Mouse (Mus musculus): Measurements from ENCODE around the gene Ufc1. TPM values are rescaled to one million over a fixed set of nuclear protein-coding genes. Genes with fewer than 3 reads are reported as not detected.

The Ufc1 gene
- total and polyA plus RNA-seq, 2 experiments from 2014 or later, result 96.6 to 133 TPM

GRCm38 (mm10) chr1:171278436-171278835 is 16.4 kb downstream of the Ufc1 start:
- no peak for TF ChIP-seq CTCF (IDR thresholded peaks at IDR 0.05; ENCODE audit: low read depth)
- H3K4me3 ChIP-seq (ENCODE audit: low read depth, low read length), result no peak overlapping the region
- DNase-seq (no peak), ATAC-seq (no peak)
- H3K36me3 ChIP-seq (ENCODE audit: insufficient read depth), result peaks cover 55% of the 10 kb centered on the region
- H3K9me3 ChIP-seq (ENCODE audit: low read length), result no peaks in the 10 kb centered on the region
- 97% methylated on average over 8 of the region's 8 CpGs for WGBS
- H3K4me1 ChIP-seq (ENCODE audit: insufficient read depth), result peaks cover 10% of the 10 kb centered on the region
- H3K4me2 ChIP-seq (ENCODE audit: low read depth), result no peak overlapping the region
- no peaks in the 10 kb centered on the region for H3K27me3 ChIP-seq (ENCODE audit: insufficient read depth, low read length)
- H3K27ac ChIP-seq (ENCODE audit: low read depth, low read length), result no peak overlapping the region
- no peak overlapping the region for H3K9ac ChIP-seq

GRCm38 (mm10) chr1:171277736-171278135 is 17.1 kb downstream of the Ufc1 start:
- DNase-seq, result no peak
- Histone ChIP-seq H3K9me3 (ENCODE audit: low read length) (no peaks in the 10 kb centered on the region), H3K4me1 (ENCODE audit: insufficient read depth) (peaks cover 10% of the 10 kb centered on the region), H3K27ac (ENCODE audit: low read depth, low read length) (no peak overlapping the region), H3K4me3 (ENCODE audit: low read depth, low read length) (no peak overlapping the region), H3K36me3 (ENCODE audit: insufficient read depth) (peaks cover 54% of the 10 kb centered on the region), H3K27me3 (ENCODE audit: insufficient read depth, low read length) (no peaks in the 10 kb centered on the region), H3K9ac (no peak overlapping the region), H3K4me2 (ENCODE audit: low read depth) (no peak overlapping the region)
- no peak for TF ChIP-seq CTCF (IDR thresholded peaks at IDR 0.05; ENCODE audit: low read depth)
- 85% methylated on average over 10 of the region's 10 CpGs for WGBS
- ATAC-seq, result no peak

GRCm38 (mm10) chr1:171276110-171276748 is 18.6 kb downstream of the Ufc1 start:
- no peak overlapping the region for H3K4me2 ChIP-seq (ENCODE audit: low read depth)
- no peak overlapping the region for H3K27ac ChIP-seq (ENCODE audit: low read depth, low read length)
- DNase-seq, result no peak
- no peaks in the 10 kb centered on the region for H3K9me3 ChIP-seq (ENCODE audit: low read length)
- 88% methylated on average over 14 of the region's 14 CpGs for WGBS
- no peak overlapping the region for H3K4me3 ChIP-seq (ENCODE audit: low read depth, low read length)
- ATAC-seq, result no peak
- TF ChIP-seq CTCF (IDR thresholded peaks at IDR 0.05; ENCODE audit: low read depth), result no peak
- H3K4me1 ChIP-seq (ENCODE audit: insufficient read depth), result peaks cover 10% of the 10 kb centered on the region
- H3K9ac ChIP-seq, result no peak overlapping the region
- H3K36me3 ChIP-seq (ENCODE audit: insufficient read depth), result peaks cover 45% of the 10 kb centered on the region
- H3K27me3 ChIP-seq (ENCODE audit: insufficient read depth, low read length), result no peaks in the 10 kb centered on the region

- Histone ChIP-seq H3K27ac (ENCODE audit: low read depth, low read length) (no peak overlapping the region), H3K4me2 (ENCODE audit: low read depth) (no peak overlapping the region), H3K9me3 (ENCODE audit: low read length) (no peaks in the 10 kb centered on the region), H3K9ac (no peak overlapping the region), H3K4me1 (ENCODE audit: insufficient read depth) (peaks cover 12% of the 10 kb centered on the region), H3K36me3 (ENCODE audit: insufficient read depth) (peaks cover 45% of the 10 kb centered on the region), H3K27me3 (ENCODE audit: insufficient read depth, low read length) (no peaks in the 10 kb centered on the region), H3K4me3 (ENCODE audit: low read depth, low read length) (no peak overlapping the region)
- 66% methylated on average over 11 of the region's 11 CpGs for WGBS
- TF ChIP-seq CTCF (IDR thresholded peaks at IDR 0.05; ENCODE audit: low read depth), result no peak
- ATAC-seq, result no peak
- no peak for DNase-seq
Observed at GRCm38 (mm10) chr1:171275144-171275734, 19.6 kb downstream of the Ufc1 start.

- Histone ChIP-seq H3K4me1 (ENCODE audit: insufficient read depth) (peaks cover 8% of the 10 kb centered on the region), H3K27ac (ENCODE audit: low read depth, low read length) (no peak overlapping the region), H3K4me2 (ENCODE audit: low read depth) (no peak overlapping the region), H3K9ac (no peak overlapping the region), H3K27me3 (ENCODE audit: insufficient read depth, low read length) (no peaks in the 10 kb centered on the region), H3K36me3 (ENCODE audit: insufficient read depth) (peaks cover 45% of the 10 kb centered on the region), H3K4me3 (ENCODE audit: low read depth, low read length) (no peak overlapping the region), H3K9me3 (ENCODE audit: low read length) (no peaks in the 10 kb centered on the region)
- no peak for TF ChIP-seq CTCF (IDR thresholded peaks at IDR 0.05; ENCODE audit: low read depth)
- ATAC-seq, result no peak
- no peak for DNase-seq
- WGBS, result 89% methylated on average over 12 of the region's 12 CpGs
Observed at GRCm38 (mm10) chr1:171274171-171274570, 20.7 kb downstream of the Ufc1 start.

GRCm38 (mm10) chr1:171272086-171272485 is 22.7 kb downstream of the Ufc1 start:
- TF ChIP-seq CTCF (IDR thresholded peaks at IDR 0.05; ENCODE audit: low read depth), result no peak
- H3K4me1 ChIP-seq (ENCODE audit: insufficient read depth), result peaks cover 8% of the 10 kb centered on the region
- peaks cover 38% of the 10 kb centered on the region for H3K36me3 ChIP-seq (ENCODE audit: insufficient read depth)
- ATAC-seq (no peak), DNase-seq (no peak)
- WGBS, result 94% methylated on average over 3 of the region's 3 CpGs
- H3K4me2 ChIP-seq (ENCODE audit: low read depth), result no peak overlapping the region
- H3K9ac ChIP-seq, result no peak overlapping the region
- H3K27ac ChIP-seq (ENCODE audit: low read depth, low read length), result no peak overlapping the region
- no peak overlapping the region for H3K4me3 ChIP-seq (ENCODE audit: low read depth, low read length)
- no peaks in the 10 kb centered on the region for H3K27me3 ChIP-seq (ENCODE audit: insufficient read depth, low read length)
- H3K9me3 ChIP-seq (ENCODE audit: low read length), result no peaks in the 10 kb centered on the region

- TF ChIP-seq CTCF (IDR thresholded peaks at IDR 0.05; ENCODE audit: low read depth), result no peak
- no peak overlapping the region for H3K9ac ChIP-seq
- H3K4me1 ChIP-seq (ENCODE audit: insufficient read depth), result peaks cover 8% of the 10 kb centered on the region
- H3K9me3 ChIP-seq (ENCODE audit: low read length), result no peaks in the 10 kb centered on the region
- no peaks in the 10 kb centered on the region for H3K27me3 ChIP-seq (ENCODE audit: insufficient read depth, low read length)
- DNase-seq (no peak), ATAC-seq (no peak)
- 73% methylated on average over 10 of the region's 10 CpGs for WGBS
- peak overlapping the region; percentile 96; the same call in 1 of the 2 replicates for H3K4me2 ChIP-seq (ENCODE audit: low read depth)
- peaks cover 33% of the 10 kb centered on the region for H3K36me3 ChIP-seq (ENCODE audit: insufficient read depth)
- H3K4me3 ChIP-seq (ENCODE audit: low read depth, low read length), result no peak overlapping the region
- H3K27ac ChIP-seq (ENCODE audit: low read depth, low read length), result no peak overlapping the region
Observed at GRCm38 (mm10) chr1:171271622-171272021, 23.2 kb downstream of the Ufc1 start.
